Mouse (Mus musculus): Measurements from ENCODE around the gene Defb13. TPM values are rescaled to one million over a fixed set of nuclear protein-coding genes. Genes with fewer than 3 reads are reported as not detected.

Gene Defb13
- polyA plus RNA-seq, 1 experiment from 2014 or later, result not detected

DNA sequence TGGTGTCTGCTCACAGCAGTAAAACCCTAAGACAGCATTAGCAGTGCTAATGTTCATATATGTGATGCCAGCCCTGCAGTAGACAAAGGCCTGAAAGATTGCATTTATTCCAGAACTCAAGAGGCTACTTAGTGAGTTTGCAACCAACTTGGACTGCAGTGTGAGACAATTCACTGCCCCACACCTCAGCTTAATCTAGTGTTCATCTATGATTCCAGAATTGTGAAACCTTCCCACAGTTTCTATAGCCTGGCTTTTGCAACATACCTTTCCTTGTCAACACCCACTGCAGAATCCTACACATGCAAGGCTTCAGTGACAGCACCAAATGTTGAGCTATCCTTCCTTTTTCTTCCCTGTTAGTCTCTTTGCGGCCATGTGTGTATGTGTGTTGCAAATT, 20.1 kb downstream of the Defb13 start:
- WGBS, result 64% methylated on average over 1 of the region's 1 CpGs
- Histone ChIP-seq H3K27ac (no peak overlapping the region), H3K9me3 (no peaks in the 10 kb centered on the region), H3K9ac (no peak overlapping the region), H3K4me1 (no peaks in the 10 kb centered on the region), H3K36me3 (no peaks in the 10 kb centered on the region), H3K4me2 (replicated peaks) (no peak overlapping the region), H3K4me3 (no peak overlapping the region), H3K27me3 (no peaks in the 10 kb centered on the region)
- ATAC-seq (ENCODE audit: insufficient number of reproducible peaks, insufficient read depth, low FRiP score, low TSS enrichment), result no peak

DNA sequence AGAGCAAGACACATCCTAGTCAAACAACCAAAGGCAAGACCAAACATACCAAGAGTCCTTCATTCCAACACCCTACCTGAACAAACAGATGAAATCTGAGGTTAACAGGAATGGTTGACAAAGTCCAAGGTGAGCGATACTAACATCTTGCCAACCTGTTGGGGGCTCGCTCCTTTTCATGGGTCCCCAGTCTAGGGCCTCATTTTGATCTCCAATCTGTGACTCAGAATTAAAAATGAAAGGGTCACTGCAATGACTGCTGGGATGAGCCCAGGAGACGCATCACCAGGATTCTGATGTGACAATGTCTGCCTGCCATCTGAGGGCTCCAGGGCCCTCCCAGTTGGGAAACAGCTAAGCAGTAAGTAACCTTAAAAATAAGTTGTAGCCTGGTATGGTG, 22.9 kb downstream of the Defb13 start, which contains the start of gene Ccdc70:
Gene Ccdc70 (plus strand): TSS at position 301 of the 400 bp plus-strand sequence.
- no peak for ATAC-seq (ENCODE audit: insufficient number of reproducible peaks, insufficient read depth, low FRiP score, low TSS enrichment)
- H3K4me1 ChIP-seq, result no peaks in the 10 kb centered on the region
- no peak within 1 kb of the TSS for H3K4me2 ChIP-seq (replicated peaks)
- H3K27me3 ChIP-seq, result no peaks in the 10 kb centered on the region
- H3K27ac ChIP-seq, result no peak within 1 kb of the TSS
- 90% methylated on average over 3 of the region's 3 CpGs for WGBS
- H3K4me3 ChIP-seq, result no peak within 1 kb of the TSS
- H3K36me3 ChIP-seq, result no peaks in the 10 kb centered on the region
- H3K9me3 ChIP-seq, result no peaks in the 10 kb centered on the region
- H3K9ac ChIP-seq, result no peak within 1 kb of the TSS

DNA sequence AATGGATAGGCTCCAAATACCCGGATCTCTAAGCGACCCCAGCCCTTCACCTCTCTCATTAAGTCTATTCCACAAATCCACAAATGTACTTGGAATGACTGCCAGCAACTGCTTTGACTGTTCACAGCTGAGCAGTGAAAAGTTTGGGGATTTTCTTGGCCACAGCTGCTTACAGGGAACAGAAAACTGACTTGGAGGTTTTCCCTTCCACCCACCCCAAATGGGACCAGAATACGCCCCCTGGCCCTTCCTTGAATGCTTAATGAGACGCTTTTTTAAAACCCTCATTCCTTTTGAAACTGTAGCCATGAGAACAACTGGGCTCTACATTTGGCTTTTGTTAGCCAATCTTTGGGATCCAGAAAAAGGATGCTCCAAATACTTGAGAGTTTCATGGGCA, 31.6 kb downstream of the Defb13 start:
- Histone ChIP-seq H3K27ac (no peak overlapping the region), H3K36me3 (no peaks in the 10 kb centered on the region), H3K9ac (no peak overlapping the region), H3K9me3 (no peaks in the 10 kb centered on the region), H3K4me3 (no peak overlapping the region), H3K27me3 (no peaks in the 10 kb centered on the region), H3K4me2 (replicated peaks) (no peak overlapping the region), H3K4me1 (no peaks in the 10 kb centered on the region)
- ATAC-seq (ENCODE audit: insufficient number of reproducible peaks, insufficient read depth, low FRiP score, low TSS enrichment), result no peak
- WGBS, result 55% methylated on average over 4 of the region's 4 CpGs

DNA sequence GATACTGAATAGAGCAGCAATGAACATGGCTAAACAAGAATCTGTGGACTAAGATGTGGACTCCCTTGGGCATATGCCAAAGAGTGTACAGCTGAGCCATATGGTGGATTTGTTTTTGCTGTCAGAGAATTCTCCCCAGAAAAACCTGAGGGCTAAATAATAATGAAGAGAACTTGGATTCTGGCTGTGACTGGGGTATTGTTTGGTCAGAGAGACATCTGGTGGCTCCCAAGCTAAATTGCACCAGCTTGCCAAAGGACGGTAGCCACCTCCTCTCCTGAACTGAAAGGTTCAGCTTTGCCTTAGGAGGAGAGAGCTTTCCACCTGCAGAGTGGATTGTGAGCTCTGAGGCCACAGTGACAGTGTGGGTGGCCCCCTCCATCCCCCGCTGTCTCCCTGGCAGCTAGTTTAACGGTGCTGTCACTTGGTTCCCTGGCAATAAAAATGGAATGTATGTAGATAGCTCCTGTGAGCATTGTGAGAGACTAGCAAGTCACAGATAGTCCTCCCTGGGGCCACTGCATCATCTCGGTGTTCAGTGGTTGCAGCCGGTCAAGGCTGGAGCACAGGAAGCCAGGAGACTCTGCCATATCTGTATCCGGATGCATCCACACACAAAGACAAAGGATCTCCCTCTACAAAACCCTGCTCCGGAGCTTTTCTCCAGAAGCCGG, 35.2 kb downstream of the Defb13 start:
- 67% methylated on average over 8 of the region's 8 CpGs for WGBS
- H3K27me3 ChIP-seq, result no peaks in the 10 kb centered on the region
- no peak overlapping the region for H3K4me3 ChIP-seq
- no peak overlapping the region for H3K9ac ChIP-seq
- H3K9me3 ChIP-seq, result no peaks in the 10 kb centered on the region
- H3K4me1 ChIP-seq, result no peaks in the 10 kb centered on the region
- no peak for ATAC-seq (ENCODE audit: insufficient number of reproducible peaks, insufficient read depth, low FRiP score, low TSS enrichment)
- H3K27ac ChIP-seq, result no peak overlapping the region
- H3K36me3 ChIP-seq, result no peaks in the 10 kb centered on the region
- no peak overlapping the region for H3K4me2 ChIP-seq (replicated peaks)

DNA sequence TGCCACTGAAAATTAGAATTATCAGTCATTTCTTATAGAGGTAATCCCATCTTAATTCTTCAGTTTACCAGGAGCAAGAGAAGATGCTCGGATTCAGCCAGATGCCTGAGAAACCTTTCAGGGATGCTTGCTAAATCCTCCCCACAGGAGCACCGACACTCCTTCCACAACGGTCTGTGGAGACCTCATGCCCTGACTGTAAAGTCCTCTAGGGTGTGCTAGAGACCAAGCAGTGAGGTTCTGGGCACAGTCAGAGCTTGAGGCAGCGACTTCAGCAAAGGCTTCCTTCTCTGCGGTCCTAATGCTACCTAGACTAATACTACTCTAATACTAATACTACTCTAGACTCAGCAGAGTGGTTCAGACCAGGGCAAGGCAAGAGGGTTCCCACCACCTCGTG, 45.6 kb downstream of the Defb13 start:
- Histone ChIP-seq H3K36me3 (no peaks in the 10 kb centered on the region), H3K9ac (no peak overlapping the region), H3K4me2 (replicated peaks) (no peak overlapping the region), H3K27ac (no peak overlapping the region), H3K27me3 (no peaks in the 10 kb centered on the region), H3K4me3 (no peak overlapping the region), H3K4me1 (no peaks in the 10 kb centered on the region), H3K9me3 (no peaks in the 10 kb centered on the region)
- 23% methylated on average over 6 of the region's 6 CpGs for WGBS
- no peak for ATAC-seq (ENCODE audit: insufficient number of reproducible peaks, insufficient read depth, low FRiP score, low TSS enrichment)

DNA sequence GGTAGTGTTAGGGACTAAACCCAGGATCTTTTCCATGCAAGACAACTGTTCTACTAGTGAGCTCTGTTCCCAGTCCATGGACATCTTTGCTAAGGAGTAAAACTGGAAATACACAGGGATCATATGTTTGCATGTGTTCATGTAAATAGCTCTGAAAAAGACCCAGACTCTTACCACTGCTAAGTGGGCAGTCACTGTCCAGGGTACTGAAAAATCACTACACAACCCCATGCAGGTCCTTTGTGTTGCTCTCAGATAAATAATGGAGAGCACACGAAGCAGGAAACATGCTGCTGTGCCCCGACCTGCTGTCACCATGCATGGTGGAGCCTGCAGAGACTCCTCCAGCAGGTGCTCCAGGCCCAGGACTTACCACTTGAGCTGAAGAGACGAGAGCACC, 48.6 kb downstream of the Defb13 start:
- ATAC-seq (ENCODE audit: insufficient number of reproducible peaks, insufficient read depth, low FRiP score, low TSS enrichment), result no peak
- Histone ChIP-seq H3K9me3 (no peaks in the 10 kb centered on the region), H3K4me2 (replicated peaks) (no peak overlapping the region), H3K9ac (no peak overlapping the region), H3K4me3 (no peak overlapping the region), H3K27me3 (no peaks in the 10 kb centered on the region), H3K36me3 (no peaks in the 10 kb centered on the region), H3K27ac (no peak overlapping the region), H3K4me1 (no peaks in the 10 kb centered on the region)
- 44% methylated on average over 3 of the region's 3 CpGs for WGBS

Other genes with a start within 250 kb of the Defb13 start
- not detected in 2 replicates for gene AY761184, start 243.1 kb upstream of the Defb13 start, polyA plus RNA-seq (2016; fragmentation: Nextera tagmentation; extraction: Ambion mirVana)
- not detected in 2 replicates for gene Defa24, start 212.3 kb upstream of the Defb13 start, polyA plus RNA-seq (2016; fragmentation: Nextera tagmentation; extraction: Ambion mirVana)
- not detected in 2 replicates for gene Defb50, start 123.2 kb upstream of the Defb13 start, polyA plus RNA-seq (2016; fragmentation: Nextera tagmentation; extraction: Ambion mirVana)
- not detected in 2 replicates for gene Defb2, start 106.8 kb upstream of the Defb13 start, polyA plus RNA-seq (2016; fragmentation: Nextera tagmentation; extraction: Ambion mirVana)
- gene Defb10, start 87.9 kb upstream of the Defb13 start, polyA plus RNA-seq (2016; fragmentation: Nextera tagmentation; extraction: Ambion mirVana), result not detected in 2 replicates
- not detected in 2 replicates for gene Defb9, start 61.3 kb upstream of the Defb13 start, polyA plus RNA-seq (2016; fragmentation: Nextera tagmentation; extraction: Ambion mirVana)
- not detected in 2 replicates for gene Defb11, start 40.4 kb upstream of the Defb13 start, polyA plus RNA-seq (2016; fragmentation: Nextera tagmentation; extraction: Ambion mirVana)
- gene Defb15, start 14.1 kb upstream of the Defb13 start, polyA plus RNA-seq (2016; fragmentation: Nextera tagmentation; extraction: Ambion mirVana), result not detected in 2 replicates
- gene Defb35, start 8.4 kb upstream of the Defb13 start, polyA plus RNA-seq (2016; fragmentation: Nextera tagmentation; extraction: Ambion mirVana), result not detected in 2 replicates
- gene Fam90a1a, start 12.0 kb downstream of the Defb13 start, polyA plus RNA-seq (2016; fragmentation: Nextera tagmentation; extraction: Ambion mirVana), result not detected in 2 replicates
- gene Ccdc70, start 23.0 kb downstream of the Defb13 start, polyA plus RNA-seq (2016; fragmentation: Nextera tagmentation; extraction: Ambion mirVana), result not detected in 2 replicates
- 1.1 and 1.2 TPM in 2 replicates for gene Atp7b, start 113.5 kb downstream of the Defb13 start, polyA plus RNA-seq (2016; fragmentation: Nextera tagmentation; extraction: Ambion mirVana)
- gene Alg11, start 114.0 kb downstream of the Defb13 start, polyA plus RNA-seq (2016; fragmentation: Nextera tagmentation; extraction: Ambion mirVana), result 44.4 and 46.5 TPM in 2 replicates
- 0.18 TPM in 1 of 2 replicates, not detected in the other for gene Nek5, start 178.3 kb downstream of the Defb13 start, polyA plus RNA-seq (2016; fragmentation: Nextera tagmentation; extraction: Ambion mirVana)
- 6.6 and 7.3 TPM in 2 replicates for gene Nek3, start 219.7 kb downstream of the Defb13 start, polyA plus RNA-seq (2016; fragmentation: Nextera tagmentation; extraction: Ambion mirVana)
- 48.3 and 50.3 TPM in 2 replicates for gene Ckap2, start 239.1 kb downstream of the Defb13 start, polyA plus RNA-seq (2016; fragmentation: Nextera tagmentation; extraction: Ambion mirVana)
- 36.4 and 37.4 TPM in 2 replicates for gene Vps36, start 246.0 kb downstream of the Defb13 start, polyA plus RNA-seq (2016; fragmentation: Nextera tagmentation; extraction: Ambion mirVana)

All from embryonic facial prominence, embryonic 12.5 days (tissue).